Mouse (Mus musculus) adrenal gland, postnatal 14 days (tissue): ENCODE results near the gene Aph1b. TPM values are rescaled to one million over a fixed set of nuclear protein-coding genes. Genes with fewer than 3 reads are reported as not detected.
"Not testable (repeated sequence)": the region's sequence is repeated elsewhere in the genome, so short reads cannot be mapped to it uniquely, and the experiment has no call there.

Experiments used
- DNase-seq: peaks from one replicate; pipeline ENCODE4 v3.0.0; 2021; ENCODE audit warnings: mixed read lengths
- long read RNA-seq, 2 experiments: library from polyadenylated mRNA; stranded (forward); transcript quantifications; one replicate each; pipeline ENCODE4 v2.0.0; 2021
- total RNA-seq: library from RNA; stranded (reverse); gene quantifications from 2 replicates; pipeline ENCODE4 v1.2.3, GENCODE M21; 2021

The Aph1b gene
- total RNA-seq: 3.7 and 3.8 TPM in 2 replicates
- long read RNA-seq, experiment 1, full-length matches to known transcripts: 2 of 2 reads
- long read RNA-seq, experiment 1, partial matches to known transcripts: 0 of 2 reads
- long read RNA-seq, experiment 1, other reads (novel, unspliced or antisense): 0 of 2 reads
- long read RNA-seq, experiment 2, full-length matches to known transcripts: 1 of 2 reads
- long read RNA-seq, experiment 2, partial matches to known transcripts: 1 of 2 reads
- long read RNA-seq, experiment 2, other reads (novel, unspliced or antisense): 0 of 2 reads

- peak; percentile 97 for DNase-seq
Observed at GRCm38 (mm10) chr9:66795464-66796324, at the start of gene Aph1b. Aph1b (minus strand) TSS chr9:66795490.

DNA sequence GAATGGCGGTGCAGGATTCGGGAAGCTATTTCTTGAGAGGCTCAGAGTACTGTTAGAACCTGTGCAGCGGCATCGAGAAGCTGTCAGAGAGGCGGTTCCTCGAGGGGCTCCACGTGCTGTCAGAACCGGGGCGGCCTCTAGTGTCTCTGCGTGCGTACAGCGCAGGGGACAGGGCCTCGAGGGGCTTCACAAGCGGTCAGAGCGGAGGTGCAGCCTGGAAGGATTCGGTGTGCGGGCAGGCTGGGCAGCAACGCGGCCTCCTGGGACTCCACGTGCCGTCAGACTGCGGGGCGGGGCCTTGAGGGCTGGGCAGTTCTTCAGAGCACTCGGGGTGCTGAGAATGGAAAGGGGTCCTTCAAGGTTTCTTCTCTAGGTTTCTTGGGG lies 39.8 kb upstream of the Aph1b start:
- peak; percentile 74 for DNase-seq

DNA sequence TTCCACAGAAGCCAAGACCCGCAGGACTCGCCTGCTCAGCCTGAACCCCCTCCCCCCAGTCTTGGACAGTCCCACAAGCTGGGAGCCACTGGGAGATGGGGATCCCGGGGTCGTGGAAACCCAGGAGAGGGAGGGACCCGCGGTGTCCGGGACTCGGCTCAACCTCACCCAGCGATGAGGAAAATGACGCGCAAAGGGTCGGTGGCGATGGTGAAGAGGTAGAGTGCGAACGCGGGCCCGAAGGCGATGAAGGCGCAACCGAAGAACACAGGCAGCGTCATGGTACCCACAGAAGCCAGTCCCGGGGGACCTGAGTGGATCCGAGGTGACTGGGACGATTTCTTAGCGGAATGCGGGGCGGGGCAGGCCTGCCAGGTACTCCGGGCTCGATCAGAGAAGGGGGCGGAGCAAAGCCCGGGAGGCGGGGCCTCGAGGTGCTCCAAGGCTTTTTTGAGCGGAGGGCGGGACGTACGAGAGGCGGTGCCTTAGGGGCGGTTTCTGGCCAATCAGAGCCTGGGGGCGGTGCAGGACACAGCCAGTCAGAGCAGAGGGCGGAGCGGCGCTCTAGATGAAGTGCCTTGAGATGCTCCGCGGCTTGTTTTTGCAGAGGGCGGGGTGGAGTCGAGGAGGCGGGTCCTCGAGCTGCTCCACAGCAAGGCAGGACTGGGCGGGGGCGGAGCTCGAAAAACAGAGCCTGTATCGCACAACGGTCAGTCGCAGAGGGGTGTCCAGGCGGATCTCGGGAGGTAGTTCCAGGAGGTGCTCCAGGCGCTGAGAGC lies 39.2 kb upstream of the Aph1b start, which contains the start of gene Aph1c:
TSS of gene Aph1c (minus strand) at position 409 of the 779 bp plus-strand sequence.
- peak; percentile 99 for DNase-seq

GRCm38 (mm10) chr9:66833851-66834250 lies 38.6 kb upstream of the Aph1b start:
- DNase-seq: peak; percentile 14

- peak; percentile 15 for DNase-seq
Observed at GRCm38 (mm10) chr9:66832366-66832908, 37.1 kb upstream of the Aph1b start.

GRCm38 (mm10) chr9:66825990-66826389 lies 30.7 kb upstream of the Aph1b start:
- DNase-seq: peak; percentile 37

DNA sequence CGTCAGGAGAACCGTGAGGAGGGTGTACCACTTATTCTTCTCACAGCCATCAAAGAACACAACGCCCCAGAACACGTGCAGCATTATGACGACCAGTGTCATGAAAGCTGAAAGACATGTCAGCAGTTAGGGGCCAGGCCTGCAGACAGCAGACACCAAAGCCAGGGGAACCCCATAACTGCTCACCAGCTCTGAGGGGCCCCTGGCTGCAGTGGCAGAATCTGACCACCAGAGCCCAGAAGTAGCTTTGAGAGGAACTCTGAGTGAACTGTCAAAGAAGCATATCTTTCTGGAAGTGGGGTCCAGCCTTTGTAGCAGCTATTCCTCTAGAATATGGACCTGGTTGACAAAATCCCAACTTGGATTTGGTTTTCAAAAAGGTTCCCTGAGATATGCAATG lies 27.0 kb upstream of the Aph1b start:
- DNase-seq: not testable (repeated sequence)

DNA sequence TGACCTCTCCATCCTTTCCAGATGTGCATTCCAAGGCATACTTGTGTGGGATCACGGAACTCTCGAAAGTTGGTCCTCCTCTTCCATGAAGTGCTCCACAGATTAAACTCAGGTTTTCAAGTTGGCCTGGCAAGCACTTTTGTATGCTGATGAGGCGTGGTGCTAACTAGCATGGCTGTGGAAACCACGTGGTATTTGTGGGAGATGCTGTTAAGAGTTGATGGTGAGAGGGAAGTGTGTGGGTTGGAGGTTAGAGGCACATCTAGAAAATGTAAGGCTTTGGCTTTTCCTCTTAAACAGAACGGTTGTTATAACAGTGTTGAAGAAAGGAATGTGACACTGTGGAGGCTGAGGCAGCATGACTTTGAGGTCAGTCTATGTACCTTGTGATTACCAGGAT lies 25.7 kb upstream of the Aph1b start:
- no peak for DNase-seq

GRCm38 (mm10) chr9:66813392-66813791 lies 18.1 kb upstream of the Aph1b start:
- no peak for DNase-seq

DNA sequence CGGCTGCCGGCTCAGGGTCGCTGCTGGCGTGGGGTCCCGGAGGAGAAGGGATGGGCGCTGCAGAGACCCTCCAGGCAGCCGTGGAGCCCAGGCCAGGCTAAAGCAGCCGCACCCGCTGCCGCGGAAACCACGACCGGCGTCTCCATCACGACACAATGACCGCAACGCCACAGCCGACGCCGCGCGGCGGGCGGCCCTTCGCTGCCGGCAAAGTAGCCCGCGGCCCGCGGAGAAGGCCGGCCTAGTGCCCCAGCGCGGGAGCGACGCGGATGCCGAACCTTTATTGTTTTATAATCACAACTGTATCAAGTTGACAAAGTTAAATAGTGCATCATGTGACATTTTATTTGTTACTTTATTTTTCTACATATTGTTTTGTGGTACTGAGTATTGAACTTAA lies 10.7 kb upstream of the Aph1b start:
- DNase-seq: peak; percentile 24

- no peak for DNase-seq
Observed at GRCm38 (mm10) chr9:66801947-66802346, 6.7 kb upstream of the Aph1b start.

DNA sequence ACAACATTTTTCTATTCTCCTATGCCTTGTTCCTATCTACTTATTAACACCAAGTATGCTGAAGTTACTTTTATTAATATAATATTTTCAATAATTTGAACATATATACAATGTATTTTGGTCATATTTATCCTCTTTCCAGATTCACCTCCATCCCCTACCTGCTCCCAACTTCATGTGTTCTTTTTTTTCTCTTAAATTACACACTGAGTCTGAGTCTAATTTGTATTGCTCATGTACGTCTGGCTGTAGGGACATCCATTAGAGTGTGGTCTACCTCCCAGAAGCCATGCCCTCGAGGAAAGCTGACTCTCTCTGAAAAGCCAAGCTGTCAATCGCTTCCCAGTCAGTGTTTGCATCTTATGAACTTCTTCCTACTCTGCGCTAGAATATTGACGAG lies 1.4 kb upstream of the Aph1b start, which contains the start of gene Gm10647:
TSS of gene Gm10647 (plus strand) at position 301 of the 400 bp plus-strand sequence.
- no peak for DNase-seq

- no peak for DNase-seq
Observed at GRCm38 (mm10) chr9:66794629-66795463, 444 bp downstream of the Aph1b start.

DNA sequence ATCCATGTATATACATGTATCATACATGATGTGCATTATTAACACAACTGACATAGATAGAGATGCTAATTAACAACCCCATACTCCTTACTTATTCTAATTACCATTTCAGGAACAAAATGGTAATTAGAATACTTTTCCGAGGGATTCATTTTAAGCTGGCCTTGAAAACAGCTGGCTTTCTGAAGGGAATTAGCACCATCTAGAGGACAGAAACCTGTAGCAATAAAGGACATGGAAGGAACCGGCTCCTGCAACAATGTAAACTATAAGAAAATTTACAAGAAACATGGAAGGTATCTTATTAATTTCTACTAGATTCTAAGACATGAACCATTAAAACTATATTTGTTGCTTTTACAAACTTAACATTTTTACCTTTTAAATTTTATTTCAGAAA lies 7.5 kb downstream of the Aph1b start:
- peak; percentile 21 for DNase-seq

DNA sequence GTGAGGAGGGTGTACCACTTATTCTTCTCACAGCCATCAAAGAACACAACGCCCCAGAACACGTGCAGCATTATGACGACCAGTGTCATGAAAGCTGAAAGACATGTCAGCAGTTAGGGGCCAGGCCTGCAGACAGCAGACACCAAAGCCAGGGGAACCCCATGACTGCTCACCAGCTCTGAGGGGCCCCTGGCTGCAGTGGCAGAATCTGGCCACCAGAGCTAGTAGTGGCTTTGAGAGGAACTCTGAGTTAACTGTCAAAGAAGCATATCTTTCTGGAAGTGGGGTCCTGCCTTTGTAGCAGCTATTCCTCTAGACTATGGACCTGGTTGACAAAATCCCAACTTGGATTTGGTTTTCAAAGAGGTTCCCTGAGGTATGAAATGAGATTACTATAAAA lies 10.7 kb downstream of the Aph1b start:
- DNase-seq: not testable (repeated sequence)

DNA sequence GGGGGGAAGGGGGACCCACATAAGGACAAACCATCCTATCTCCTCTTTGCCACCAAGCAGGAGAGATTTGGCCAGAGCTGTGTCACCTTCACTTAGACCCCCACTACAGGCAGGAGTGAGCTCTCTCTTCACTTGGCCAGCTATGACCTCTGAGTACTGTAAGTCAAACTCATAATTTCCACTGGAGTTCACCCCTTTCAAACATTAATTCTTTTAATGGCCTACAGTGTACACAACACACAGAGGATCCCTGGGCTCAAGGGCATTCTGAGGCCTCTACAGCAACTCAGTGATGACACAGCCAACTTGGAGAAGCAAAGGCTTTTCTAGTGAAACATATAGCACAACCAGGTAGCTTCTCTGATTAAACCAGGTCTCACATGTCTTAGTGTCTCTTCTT lies 24.6 kb downstream of the Aph1b start:
- DNase-seq: no peak

- peak; percentile 76 for DNase-seq
Observed at GRCm38 (mm10) chr9:66769275-66769674, 26.0 kb downstream of the Aph1b start.

GRCm38 (mm10) chr9:66768721-66769120 lies 26.6 kb downstream of the Aph1b start:
- no peak for DNase-seq

GRCm38 (mm10) chr9:66760991-66761390 lies 34.3 kb downstream of the Aph1b start:
- peak; percentile 22 for DNase-seq

DNA sequence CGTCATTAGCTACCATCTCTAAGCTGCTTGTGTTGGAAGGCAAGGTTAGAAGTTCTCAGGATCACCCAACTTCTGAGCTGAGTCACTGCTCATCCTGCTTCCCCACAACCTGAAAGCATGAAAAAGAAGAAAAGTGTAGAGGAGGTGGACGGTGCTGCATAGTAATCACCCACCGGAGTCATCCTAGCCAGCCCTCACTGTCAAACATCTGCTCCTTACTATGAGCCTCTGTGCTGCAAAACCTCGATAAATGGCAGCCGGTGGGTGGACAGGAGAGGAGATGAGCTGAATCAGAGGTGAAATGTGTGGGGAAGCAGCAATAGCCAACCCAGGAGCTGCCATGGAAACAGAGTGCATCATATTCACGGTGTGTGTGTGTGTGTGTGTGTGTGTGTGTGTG lies 42.4 kb downstream of the Aph1b start:
- no peak for DNase-seq

DNA sequence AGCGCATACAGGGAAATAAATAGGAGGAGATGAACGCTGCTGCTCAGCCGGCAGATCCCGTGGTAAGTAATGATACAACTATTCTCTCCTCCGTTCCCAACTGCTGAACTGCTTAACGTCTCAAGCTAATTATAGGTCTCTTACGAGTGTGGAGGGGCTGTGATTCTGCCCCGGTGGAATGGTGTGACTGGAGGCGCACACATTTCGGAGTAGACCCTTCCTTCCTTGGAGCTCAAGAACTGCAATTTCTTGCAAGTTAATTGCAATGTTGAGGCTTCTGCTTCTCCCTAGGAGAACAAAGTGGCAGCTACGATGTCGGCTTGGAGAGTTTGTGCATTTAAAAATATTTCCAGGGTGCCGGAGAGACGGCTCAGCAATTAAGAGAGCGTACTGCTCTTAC lies 46.9 kb downstream of the Aph1b start:
- no peak for DNase-seq
